Mouse (Mus musculus) embryonic facial prominence, embryonic 10.5 days (tissue): Measurements from ENCODE around the gene Syt3. TPM values are rescaled to one million over a fixed set of nuclear protein-coding genes. Genes with fewer than 3 reads are reported as not detected.

Source experiments
- DNase-seq: peaks from one replicate; pipeline ENCODE4 v3.0.0-alpha.2; 2017; ENCODE audit warnings: low spot score
- H3K27ac ChIP-seq: fragments of 300-500 bp; sonication (generic); replicated peaks from 2 replicates; pipeline ENCODE4 v1.5.1; 2016; ENCODE audit warnings: mild to moderate bottlenecking
- H3K27me3 ChIP-seq: fragments of 300-500 bp; sonication (generic); replicated peaks from 2 replicates; pipeline ENCODE4 v1.6.1; 2016; ENCODE audit warnings: low read depth, mild to moderate bottlenecking; ENCODE audit not compliant: poor library complexity, severe bottlenecking
- H3K36me3 ChIP-seq: fragments of 300-500 bp; sonication (generic); replicated peaks from 2 replicates; pipeline ENCODE4 v1.6.1; 2016; ENCODE audit warnings: mild to moderate bottlenecking, moderate library complexity
- H3K4me1 ChIP-seq: fragments of 300-500 bp; sonication (generic); 2 replicates; pipeline ENCODE4 v1.6.1; 2016
- H3K4me3 ChIP-seq: fragments of 300-500 bp; sonication (generic); 2 replicates; pipeline ENCODE4 v1.5.1; 2016; ENCODE audit warnings: mild to moderate bottlenecking, moderate library complexity
- H3K9me3 ChIP-seq: fragments of 300-500 bp; sonication (generic); 2 replicates; pipeline ENCODE4 v1.6.1; 2016; ENCODE audit warnings: mild to moderate bottlenecking
- whole genome bisulfite sequencing: fragments of 180-500 bp; shearing (Covaris S2); methylation state at CpG from one replicate; pipeline ENCODE4 v1.1.7; 2016; 5-methylcytosine and 5-hydroxymethylcytosine counted together
- polyA plus RNA-seq: library from polyadenylated mRNA; unstranded; fragments of >200 nt; fragmentation: Nextera tagmentation; extraction: Ambion mirVana; gene quantifications from 2 replicates; pipeline ENCODE4 v1.2.1, GENCODE M21; 2016

Syt3 gene
- polyA plus RNA-seq, 1 experiment from 2014 or later, result 2.4 TPM

DNA sequence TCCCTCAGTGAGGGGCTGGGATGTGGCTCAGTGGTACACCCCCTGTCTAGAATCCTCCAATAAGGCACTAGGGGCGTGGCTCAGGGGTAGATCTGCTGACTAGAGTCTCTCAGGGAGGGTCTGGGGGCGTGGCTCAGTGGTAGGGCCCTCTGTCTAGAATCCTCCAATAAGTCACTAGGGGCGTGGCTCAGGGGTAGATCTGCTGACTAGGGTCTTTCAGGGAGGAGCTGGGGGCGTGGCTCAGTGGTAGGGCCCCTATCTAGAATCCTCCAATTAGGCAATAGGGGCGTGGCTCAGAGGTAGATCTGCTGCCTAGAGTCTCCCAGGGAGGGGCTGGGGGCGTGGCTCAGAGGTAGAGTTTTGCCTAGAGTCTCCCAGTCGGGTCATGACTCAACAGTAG is 49.5 kb downstream of the Syt3 start:
- peaks cover 32% of the 10 kb centered on the region for H3K4me1 ChIP-seq
- H3K9me3 ChIP-seq, result no peaks in the 10 kb centered on the region
- no peak overlapping the region for H3K27ac ChIP-seq
- H3K4me3 ChIP-seq, result no peak overlapping the region
- H3K27me3 ChIP-seq, result peaks cover 77% of the 10 kb centered on the region
- DNase-seq, result peak; percentile 72
- no peaks in the 10 kb centered on the region for H3K36me3 ChIP-seq
- WGBS, result 2% methylated on average over 7 of the region's 7 CpGs

GRCm38 (mm10) chr7:44434089-44434488 is 50.2 kb downstream of the Syt3 start:
- Histone ChIP-seq H3K36me3 (no peaks in the 10 kb centered on the region), H3K27ac (no peak overlapping the region), H3K9me3 (no peaks in the 10 kb centered on the region), H3K27me3 (peaks cover 75% of the 10 kb centered on the region), H3K4me3 (no peak overlapping the region), H3K4me1 (peaks cover 27% of the 10 kb centered on the region)
- WGBS, result 72% methylated on average over 9 of the region's 9 CpGs
- DNase-seq, result no peak

GRCm38 (mm10) chr7:44435796-44436195 is 51.9 kb downstream of the Syt3 start:
- Histone ChIP-seq H3K27me3 (peaks cover 75% of the 10 kb centered on the region), H3K4me1 (peaks cover 10% of the 10 kb centered on the region), H3K36me3 (no peaks in the 10 kb centered on the region), H3K27ac (no peak overlapping the region), H3K4me3 (no peak overlapping the region), H3K9me3 (no peaks in the 10 kb centered on the region)
- DNase-seq, result no peak
- WGBS, result 65% methylated on average over 5 of the region's 5 CpGs

DNA sequence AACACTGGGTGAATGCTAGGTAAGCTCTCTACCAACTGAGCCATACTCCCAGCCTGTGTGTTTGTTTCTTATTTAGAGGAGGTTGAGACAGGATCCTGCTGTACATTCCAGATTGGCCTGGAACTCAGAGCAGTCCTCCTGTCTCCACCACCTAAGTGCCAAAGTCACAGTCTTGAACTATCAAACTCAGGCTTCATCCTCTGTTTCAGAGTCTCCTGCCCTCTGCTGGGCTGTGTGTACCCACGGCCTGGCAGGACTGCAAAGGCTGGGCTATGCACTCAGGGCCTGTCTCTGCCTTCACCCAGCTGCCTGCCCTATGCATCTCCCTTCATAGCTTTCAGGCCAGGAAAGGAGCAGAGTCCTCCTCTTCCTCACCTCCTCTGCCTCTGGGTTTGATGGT is 52.4 kb downstream of the Syt3 start:
- Histone ChIP-seq H3K4me3 (no peak overlapping the region), H3K27me3 (peaks cover 75% of the 10 kb centered on the region), H3K9me3 (no peaks in the 10 kb centered on the region), H3K4me1 (peaks cover 6% of the 10 kb centered on the region), H3K27ac (no peak overlapping the region), H3K36me3 (no peaks in the 10 kb centered on the region)
- DNase-seq, result no peak
- WGBS, result 22% methylated on average over 1 of the region's 1 CpGs

DNA sequence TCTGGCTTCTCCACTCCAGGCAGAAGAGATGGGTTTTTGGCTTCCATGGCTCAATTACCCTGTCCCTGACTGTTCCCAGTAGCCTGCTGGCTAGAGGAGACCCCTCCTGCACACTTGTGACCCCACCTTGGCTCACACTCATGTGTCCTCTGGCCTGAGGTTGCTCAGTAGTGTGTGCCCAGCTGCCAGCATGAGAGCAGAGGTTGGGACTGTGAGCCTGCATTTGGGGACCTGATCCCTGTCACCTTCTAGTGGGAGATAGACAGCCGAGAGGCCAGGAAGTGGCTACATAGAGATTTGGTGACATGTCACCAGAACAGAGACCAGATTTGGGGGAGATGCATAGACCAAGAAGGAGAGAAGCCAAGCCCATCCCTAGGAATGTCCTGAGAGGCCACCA is 53.3 kb downstream of the Syt3 start:
- H3K27ac ChIP-seq, result no peak overlapping the region
- H3K27me3 ChIP-seq, result peaks cover 75% of the 10 kb centered on the region
- DNase-seq, result no peak
- peaks cover 15% of the 10 kb centered on the region for H3K4me1 ChIP-seq
- WGBS, result 82% methylated on average over 1 of the region's 1 CpGs
- H3K9me3 ChIP-seq, result no peaks in the 10 kb centered on the region
- no peak overlapping the region for H3K4me3 ChIP-seq
- no peaks in the 10 kb centered on the region for H3K36me3 ChIP-seq

DNA sequence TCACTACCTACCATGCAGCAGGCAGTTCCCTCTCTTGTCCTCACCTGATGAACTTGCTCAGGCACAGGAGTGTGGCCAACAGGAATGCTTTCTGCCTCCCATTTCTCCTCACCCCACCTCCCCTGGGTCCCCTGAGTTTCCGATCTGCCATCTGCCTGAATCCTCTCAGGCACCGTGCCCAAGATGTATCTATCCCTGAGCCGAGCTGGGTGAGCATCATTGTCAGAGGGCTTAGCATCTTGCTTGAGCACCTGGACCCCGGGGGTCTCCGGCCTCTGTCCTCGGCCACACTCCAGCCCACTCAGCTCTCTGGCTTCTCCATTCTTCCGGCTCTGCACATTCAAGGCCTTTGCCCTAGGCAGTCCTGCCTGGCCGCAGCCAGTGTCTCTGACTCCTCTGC is 54.0 kb downstream of the Syt3 start:
- Histone ChIP-seq H3K27ac (no peak overlapping the region), H3K9me3 (no peaks in the 10 kb centered on the region), H3K4me3 (no peak overlapping the region), H3K27me3 (peaks cover 75% of the 10 kb centered on the region), H3K4me1 (peaks cover 22% of the 10 kb centered on the region), H3K36me3 (no peaks in the 10 kb centered on the region)
- DNase-seq, result no peak
- WGBS, result 61% methylated on average over 8 of the region's 8 CpGs

GRCm38 (mm10) chr7:44439696-44440095 is 55.8 kb downstream of the Syt3 start:
- no peak for DNase-seq
- H3K27ac ChIP-seq, result no peak overlapping the region
- H3K36me3 ChIP-seq, result no peaks in the 10 kb centered on the region
- 71% methylated on average over 2 of the region's 2 CpGs for WGBS
- no peak overlapping the region for H3K4me3 ChIP-seq
- H3K9me3 ChIP-seq, result no peaks in the 10 kb centered on the region
- H3K4me1 ChIP-seq, result peaks cover 30% of the 10 kb centered on the region
- peaks cover 85% of the 10 kb centered on the region for H3K27me3 ChIP-seq

- Histone ChIP-seq H3K9me3 (no peaks in the 10 kb centered on the region), H3K4me3 (no peak overlapping the region), H3K27me3 (peaks cover 88% of the 10 kb centered on the region), H3K27ac (no peak overlapping the region), H3K36me3 (peaks cover 8% of the 10 kb centered on the region; the same call in 1 of the 2 replicates), H3K4me1 (peaks cover 38% of the 10 kb centered on the region)
- DNase-seq, result no peak
- WGBS, result 94% methylated on average over 1 of the region's 1 CpGs
These were observed 56.6 kb downstream of the Syt3 start for GRCm38 (mm10) chr7:44440479-44440878.

DNA sequence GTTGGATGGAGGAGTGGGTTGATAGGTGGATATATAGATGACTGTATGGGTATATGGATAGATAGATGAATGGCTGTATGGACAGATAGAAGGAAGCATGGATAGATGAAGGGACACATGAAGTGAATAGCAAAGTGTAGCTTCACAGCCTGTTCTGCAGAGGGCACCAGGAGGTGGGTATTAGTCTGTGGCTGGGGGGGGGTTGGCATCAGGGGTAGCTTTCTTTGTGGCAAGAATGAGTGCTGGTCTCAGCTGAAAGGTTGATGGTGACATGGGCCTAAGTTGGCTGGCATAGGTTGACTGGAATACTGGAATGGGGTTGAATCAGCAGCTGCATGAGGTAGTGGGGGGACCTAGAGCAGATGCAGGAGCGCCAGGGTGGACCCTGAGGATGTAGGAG is 57.3 kb downstream of the Syt3 start:
- Histone ChIP-seq H3K9me3 (no peaks in the 10 kb centered on the region), H3K36me3 (peaks cover 15% of the 10 kb centered on the region; the same call in 1 of the 2 replicates), H3K27me3 (peaks cover 89% of the 10 kb centered on the region), H3K4me1 (peaks cover 40% of the 10 kb centered on the region), H3K27ac (peak overlapping the region; percentile 88; the same call in 1 of the 2 replicates), H3K4me3 (peak overlapping the region; percentile 58)
- no peak for DNase-seq
- WGBS, result 21% methylated on average over 1 of the region's 1 CpGs

DNA sequence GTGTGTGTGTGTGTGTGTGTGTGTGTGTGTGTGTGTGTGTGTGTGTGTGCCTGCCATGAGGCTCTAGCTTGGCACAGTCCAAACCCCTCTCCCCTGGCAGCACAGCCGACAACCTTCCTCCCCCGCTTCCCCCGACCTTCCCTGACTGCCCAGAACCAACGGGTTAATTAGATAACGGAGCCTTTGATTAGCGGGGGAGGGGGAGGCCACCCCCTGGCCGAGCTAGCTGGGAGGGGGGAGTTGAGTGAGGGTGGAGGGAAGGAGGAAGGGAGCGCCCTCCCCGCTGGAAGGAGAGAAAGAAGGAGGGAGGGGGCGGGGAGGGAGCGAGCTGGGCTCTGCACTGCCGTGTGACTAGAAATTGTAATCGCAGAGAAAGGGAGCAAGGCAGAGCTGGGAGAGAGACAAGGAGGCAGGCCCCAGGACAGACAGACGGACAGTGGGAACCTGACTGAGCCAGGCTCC is 57.8 kb downstream of the Syt3 start:
- peaks cover 93% of the 10 kb centered on the region for H3K27me3 ChIP-seq

DNA sequence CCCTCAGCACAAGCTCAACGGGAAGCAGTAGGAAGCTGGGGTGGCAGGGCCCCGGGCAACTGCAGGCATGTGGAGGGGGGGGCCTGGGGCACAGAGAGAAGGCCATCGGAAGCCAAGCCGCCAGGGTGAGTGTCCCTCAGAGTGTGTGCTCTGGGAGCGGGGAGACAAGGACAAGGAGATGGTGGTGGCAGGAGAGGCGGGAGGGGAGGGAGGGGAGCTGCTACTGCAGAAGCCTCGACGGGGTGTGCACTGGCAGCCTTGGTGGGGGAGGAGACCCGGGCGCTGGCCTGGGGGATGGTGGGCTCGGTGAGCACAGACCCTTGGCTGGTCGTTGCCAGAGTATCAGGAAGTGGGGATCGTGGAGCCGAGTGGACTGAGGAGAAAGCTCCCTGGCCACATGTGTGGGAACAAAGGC is 58.5 kb downstream of the Syt3 start:
- Histone ChIP-seq H3K4me1 (peaks cover 40% of the 10 kb centered on the region), H3K36me3 (peaks cover 17% of the 10 kb centered on the region; the same call in 1 of the 2 replicates), H3K27ac (peak overlapping the region; percentile 88), H3K9me3 (no peaks in the 10 kb centered on the region), H3K27me3 (peaks cover 95% of the 10 kb centered on the region), H3K4me3 (peak overlapping the region; percentile 58)
- WGBS, result 2% methylated on average over 14 of the region's 14 CpGs
- peak; percentile 65 for DNase-seq

More for the DNA sequence above, 57.8 kb downstream of the Syt3 start:
- Histone ChIP-seq H3K4me3 (peak overlapping the region; percentile 58), H3K36me3 (peaks cover 17% of the 10 kb centered on the region; the same call in 1 of the 2 replicates), H3K9me3 (no peaks in the 10 kb centered on the region), H3K27ac (peak overlapping the region; percentile 88), H3K4me1 (peaks cover 40% of the 10 kb centered on the region)
- WGBS, result 1% methylated on average over 14 of the region's 14 CpGs
- DNase-seq, result peak; percentile 57

DNA sequence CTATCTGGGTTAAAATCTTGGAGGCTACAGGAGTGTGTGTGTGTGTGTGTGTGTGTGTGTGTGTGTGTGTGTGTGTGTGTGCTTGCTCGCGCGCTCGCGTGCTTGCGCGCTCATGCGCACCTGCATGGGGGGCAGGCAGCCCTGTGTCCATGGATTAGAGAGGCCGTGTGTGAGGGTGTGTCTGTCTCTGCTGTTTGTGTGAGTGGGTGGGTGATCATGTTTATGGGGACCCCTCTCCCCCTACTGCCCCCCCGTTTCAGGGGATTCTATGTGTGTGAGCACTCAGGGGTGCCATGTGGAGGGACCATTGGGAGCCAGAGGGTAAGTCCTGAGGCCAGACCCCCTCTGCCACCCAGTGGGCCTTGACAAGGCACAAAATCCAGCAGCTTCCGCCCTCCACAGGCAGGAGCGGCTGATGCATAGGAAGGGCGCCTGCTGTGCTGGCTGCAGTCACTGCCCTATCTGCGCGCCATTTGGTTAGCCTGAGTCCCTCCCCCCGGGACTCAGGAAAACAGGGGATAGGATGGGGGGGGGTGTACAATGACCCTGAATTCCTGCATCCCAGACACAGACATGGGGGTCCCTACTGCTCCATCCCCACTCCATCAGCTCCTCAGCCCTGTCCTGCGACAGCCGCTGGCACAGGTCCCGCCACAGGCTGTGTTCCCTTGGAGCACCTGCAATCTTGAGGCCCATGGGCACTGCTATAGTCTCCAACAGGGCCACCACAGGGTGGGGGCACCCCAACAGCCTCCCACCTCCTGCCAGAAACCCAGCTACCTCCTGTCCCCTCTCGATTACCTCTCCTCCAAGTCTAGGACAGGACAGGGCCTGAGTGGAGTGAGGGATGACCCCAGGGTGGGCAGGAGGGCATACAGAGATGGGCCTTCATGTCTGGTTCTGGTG is 59.6 kb downstream of the Syt3 start:
- H3K27me3 ChIP-seq, result peaks cover 91% of the 10 kb centered on the region
- peak overlapping the region; percentile 58 for H3K4me3 ChIP-seq
- peaks cover 17% of the 10 kb centered on the region; the same call in 1 of the 2 replicates for H3K36me3 ChIP-seq
- 7% methylated on average over 20 of the region's 20 CpGs for WGBS
- DNase-seq, result peak; percentile 47
- H3K9me3 ChIP-seq, result no peaks in the 10 kb centered on the region
- H3K4me1 ChIP-seq, result peaks cover 40% of the 10 kb centered on the region
- peak overlapping the region; percentile 88 for H3K27ac ChIP-seq
